Comparison of ENCODE assay signal across 8 mouse cellular contexts in genomic region chr3:89281579-89282290, GRCm38 (mm10). TPM values are rescaled to one million over a fixed set of nuclear protein-coding genes. Genes with fewer than 3 reads are reported as not detected.
DNase-seq lines count a peak whose midpoint lies in the region; TF ChIP-seq lines count a peak whose summit lies in the region.

No protein-coding gene starts in this region.

- H3K9ac ChIP-seq in liver, adult 2 months (ENCODE audit: low read depth, low read length), result peak overlapping the region; percentile 66

- H3K4me3 ChIP-seq in embryonic facial prominence, embryonic 10.5 days, result peak overlapping the region; percentile 65
- peak overlapping the region; percentile 33; the same call in 1 of the 2 replicates for H3K4me3 ChIP-seq in liver, adult 2 months (ENCODE audit: insufficient read depth, low read depth, low read length)

- peaks cover 66% of the 10 kb centered on the region for H3K27me3 ChIP-seq in embryonic facial prominence, embryonic 10.5 days (replicated peaks; ENCODE audit: low read depth, poor library complexity, severe bottlenecking)
- no peaks in the 10 kb centered on the region for H3K27me3 ChIP-seq in liver, adult 2 months (ENCODE audit: control insufficient read depth, insufficient read depth, low read length)

- H3K27ac ChIP-seq in embryonic facial prominence, embryonic 10.5 days (replicated peaks), result peak overlapping the region; percentile 86
- H3K27ac ChIP-seq in liver, adult 2 months (replicated peaks; ENCODE audit: insufficient read depth, low read depth, low read length), result peak overlapping the region; percentile 93

- 11% methylated on average over 20 of the region's 20 CpGs for WGBS in embryonic facial prominence, embryonic 10.5 days
- WGBS in liver, adult 2 months, result 7% methylated on average over 20 of the region's 20 CpGs

- TF ChIP-seq POLR2A in liver, adult 2 months (IDR thresholded peaks at IDR 0.05; ENCODE audit: extremely low read depth, insufficient read depth, low read length), result no peak

- peaks cover 25% of the 10 kb centered on the region; the same call in 1 of the 2 replicates for H3K79me2 ChIP-seq in liver, adult 2 months (ENCODE audit: control insufficient read depth, insufficient read depth, low read length)

- H3K4me1 ChIP-seq in embryonic facial prominence, embryonic 10.5 days, result peaks cover 72% of the 10 kb centered on the region
- peaks cover 16% of the 10 kb centered on the region for H3K4me1 ChIP-seq in liver, adult 2 months (ENCODE audit: control insufficient read depth, insufficient read depth, low read length)

- no peaks in the 10 kb centered on the region for H3K36me3 ChIP-seq in embryonic facial prominence, embryonic 10.5 days (replicated peaks)
- H3K36me3 ChIP-seq in liver, adult 2 months (ENCODE audit: control insufficient read depth, insufficient read depth, low read length), result no peaks in the 10 kb centered on the region

- no peaks in the 10 kb centered on the region for H3K9me3 ChIP-seq in embryonic facial prominence, embryonic 10.5 days

- TF ChIP-seq CTCF in liver, adult 2 months (IDR thresholded peaks at IDR 0.05; ENCODE audit: low read depth, low read length), result peak; percentile 98

- DNase-seq in layer of hippocampus, adult 11-12 months (ENCODE audit: low spot score), result peak; percentile 81
- no peak for DNase-seq in layer of hippocampus, adult 9-10 months (ENCODE audit: low spot score)
- DNase-seq in embryonic facial prominence, embryonic 10.5 days (ENCODE audit: low spot score), result peak; percentile 90
- peak; percentile 89 for DNase-seq in heart, adult 8-10 months (ENCODE audit: low spot score)
- DNase-seq in kidney, adult 8-10 months, result peak; percentile 84 to 85
- DNase-seq in liver, adult 2 months (ENCODE audit: extremely low read depth, low read depth, low spot score), result peak; percentile 77
- DNase-seq in monocyte, adult 2 months (ENCODE audit: low read depth in 1 of 2, low spot score in 2 of 2), result peak; percentile 39 to 66
- peak; percentile 57 to 77 for DNase-seq in spleen, postnatal 14 days (ENCODE audit: low spot score in 2 of 2)

RNA-seq across cellular contexts. Expression of gene Efna1, which starts 0.8 kb away (rescaled TPM):
- polyA plus RNA-seq in embryonic facial prominence, embryonic 10.5 days (2016; fragmentation: Nextera tagmentation; extraction: Ambion mirVana), result 26.7 and 27.2 TPM in 2 replicates
- 10 to 100 TPM; 28.2 to 36.1 (median 32.6) TPM for total RNA-seq in heart, adult 8-10 months (2022)
- total RNA-seq in liver, adult 2 months (2014; rRNA removed), result 22.1 and 35.2 TPM in 2 replicates
- 73.1 and 73.4 TPM in 2 replicates for polyA plus RNA-seq in liver, adult 2 months (2012; rRNA removed)

RNA-seq across cellular contexts. Expression of gene Slc50a1, which starts 11.4 kb away (rescaled TPM):
- 27.2 and 34.2 TPM in 2 replicates for polyA plus RNA-seq in embryonic facial prominence, embryonic 10.5 days (2016; fragmentation: Nextera tagmentation; extraction: Ambion mirVana)
- 10 to 100 TPM; 16.6 to 27.0 (median 21.0) TPM for total RNA-seq in heart, adult 8-10 months (2022)
- 6.4 and 7.0 TPM in 2 replicates for total RNA-seq in liver, adult 2 months (2014; rRNA removed)
- 36.3 and 41.2 TPM in 2 replicates for polyA plus RNA-seq in liver, adult 2 months (2012; rRNA removed)

RNA-seq across cellular contexts. Expression of gene Dpm3, which starts 22.6 kb away (rescaled TPM):
- polyA plus RNA-seq in embryonic facial prominence, embryonic 10.5 days (2016; fragmentation: Nextera tagmentation; extraction: Ambion mirVana), result 74.1 and 84.1 TPM in 2 replicates
- total RNA-seq in heart, adult 8-10 months (2022), result 10 to 100 TPM; 49.1 to 65.7 (median 53.6) TPM
- 102 and 131 TPM in 2 replicates for total RNA-seq in liver, adult 2 months (2014; rRNA removed)
- polyA plus RNA-seq in liver, adult 2 months (2012; rRNA removed), result 243 and 245 TPM in 2 replicates

RNA-seq across cellular contexts. Expression of gene Trim46, which starts 35.6 kb away (rescaled TPM):
- polyA plus RNA-seq in embryonic facial prominence, embryonic 10.5 days (2016; fragmentation: Nextera tagmentation; extraction: Ambion mirVana), result 4.0 and 4.7 TPM in 2 replicates
- total RNA-seq in heart, adult 8-10 months (2022), result under 1 TPM; 0.34 to 0.87 (median 0.83) TPM
- total RNA-seq in liver, adult 2 months (2014; rRNA removed), result 0.07 and 0.18 TPM in 2 replicates
- 0.16 and 0.25 TPM in 2 replicates for polyA plus RNA-seq in liver, adult 2 months (2012; rRNA removed)

RNA-seq across cellular contexts. Expression of gene Krtcap2, which starts 36.0 kb away (rescaled TPM):
- polyA plus RNA-seq in embryonic facial prominence, embryonic 10.5 days (2016; fragmentation: Nextera tagmentation; extraction: Ambion mirVana), result 244 and 262 TPM in 2 replicates
- total RNA-seq in heart, adult 8-10 months (2022), result 100 to 1,000 TPM in 1 of 4 experiments, 10 to 100 TPM in 3; 87.0 to 108 (median 89.4) TPM
- total RNA-seq in liver, adult 2 months (2014; rRNA removed), result 45.1 and 60.3 TPM in 2 replicates
- polyA plus RNA-seq in liver, adult 2 months (2012; rRNA removed), result 157 and 197 TPM in 2 replicates
